Mouse (Mus musculus) CH12.LX (cell line): ENCODE results near the gene Stard5.

Experiments used
- EP300 ChIP-seq: IDR thresholded peaks from 2 replicates; pipeline ENCODE4 v1.6.1; 2011; ENCODE audit warnings: low read length, improper control_type of control experiment
- JUN ChIP-seq: IDR thresholded peaks from 2 replicates; pipeline ENCODE4 v1.6.1; 2011; ENCODE audit warnings: low read depth, mild to moderate bottlenecking, low read length, improper control_type of control experiment, moderate library complexity; ENCODE audit not compliant: insufficient read depth
- POLR2A ChIP-seq: IDR thresholded peaks from 2 replicates; pipeline ENCODE4 v1.6.1; 2011; ENCODE audit warnings: low read depth, mild to moderate bottlenecking, improper control_type of control experiment, low read length

- TF ChIP-seq JUN, result peak; percentile 75
- TF ChIP-seq POLR2A, result peak; percentile 61
- peak; percentile 98 for TF ChIP-seq EP300
These were observed 23.3 kb downstream of the Stard5 start for GRCm38 (mm10) chr7:83654938-83655630.
